Mouse (Mus musculus): ENCODE measurements around the gene Btbd10.

GRCm38 (mm10) chr7:113270551-113270950, 98.6 kb downstream of the Btbd10 start:
- TF ChIP-seq CTCF (IDR thresholded peaks at IDR 0.05; ENCODE audit: borderline replicate concordance, insufficient read depth, low read length) (no peak), POLR2A (IDR thresholded peaks at IDR 0.05; ENCODE audit: low read depth, low read length) (no peak)
